Mouse (Mus musculus) heart, embryonic 13.5 days (tissue): Measurements from ENCODE around the gene Oxa1l. TPM values are rescaled to one million over a fixed set of nuclear protein-coding genes. Genes with fewer than 3 reads are reported as not detected.

ENCODE experiments used
- ATAC-seq: fragments of 200-750 bp; cut with Nextera tagmentation; 2 replicates; pipeline ENCODE4 v1.8.0; 2017; ENCODE audit warnings: moderate TSS enrichment; ENCODE audit not compliant: insufficient number of reproducible peaks, low FRiP score, low TSS enrichment; ENCODE audit errors: extremely low read depth
- H3K27ac ChIP-seq: fragments of 300-500 bp; sonication (generic); replicated peaks from 2 replicates; pipeline ENCODE4 v1.5.1; 2015; ENCODE audit warnings: moderate library complexity, mild to moderate bottlenecking, inconsistent platforms
- H3K27me3 ChIP-seq: fragments of 300-500 bp; sonication (generic); replicated peaks from 2 replicates; pipeline ENCODE4 v1.6.1; 2015; ENCODE audit warnings: mild to moderate bottlenecking, inconsistent platforms
- H3K36me3 ChIP-seq: fragments of 300-500 bp; sonication (generic); 2 replicates; pipeline ENCODE4 v1.6.1; 2015; ENCODE audit warnings: mild to moderate bottlenecking, inconsistent platforms
- H3K4me1 ChIP-seq: fragments of 300-500 bp; sonication (generic); 2 replicates; pipeline ENCODE4 v1.6.1; 2015; ENCODE audit warnings: inconsistent platforms
- H3K4me2 ChIP-seq: fragments of 300-500 bp; sonication (generic); 2 replicates; pipeline ENCODE4 v1.6.1; 2015; ENCODE audit warnings: inconsistent platforms, mild to moderate bottlenecking, moderate library complexity
- H3K4me3 ChIP-seq: fragments of 300-500 bp; sonication (generic); 2 replicates; pipeline ENCODE4 v1.5.1; 2015; ENCODE audit warnings: moderate library complexity, mild to moderate bottlenecking, inconsistent platforms
- H3K9ac ChIP-seq: fragments of 300-500 bp; sonication (generic); 2 replicates; pipeline ENCODE4 v1.6.1; 2015; ENCODE audit warnings: inconsistent platforms, mild to moderate bottlenecking, moderate library complexity
- H3K9me3 ChIP-seq: fragments of 300-500 bp; sonication (generic); 2 replicates; pipeline ENCODE4 v1.6.1; 2016; ENCODE audit warnings: inconsistent platforms
- WGBS: fragments of 180-500 bp; shearing (Covaris S2); methylation state at CpG from one replicate; pipeline ENCODE4 v1.1.7; 2015; ENCODE audit warnings: mixed read lengths; 5-methylcytosine and 5-hydroxymethylcytosine counted together
- polyA plus RNA-seq: library from polyadenylated mRNA; unstranded; fragments of >200 nt; fragmentation: Nextera tagmentation; extraction: Ambion mirVana; gene quantifications from 2 replicates; pipeline ENCODE4 v1.2.1, GENCODE M21; 2015

Gene Oxa1l
- polyA plus RNA-seq, 1 experiment from 2014 or later: 49.4 TPM

GRCm38 (mm10) chr14:54393794-54394193, 33.2 kb downstream of the Oxa1l start:
- Histone ChIP-seq H3K4me3 (no peak overlapping the region), H3K9me3 (no peaks in the 10 kb centered on the region), H3K27ac (no peak overlapping the region), H3K27me3 (no peaks in the 10 kb centered on the region), H3K4me1 (peaks cover 8% of the 10 kb centered on the region), H3K36me3 (peaks cover 6% of the 10 kb centered on the region), H3K9ac (no peak overlapping the region), H3K4me2 (no peak overlapping the region)
- WGBS: 71% methylated on average over 3 of the region's 3 CpGs
- no peak for ATAC-seq

DNA sequence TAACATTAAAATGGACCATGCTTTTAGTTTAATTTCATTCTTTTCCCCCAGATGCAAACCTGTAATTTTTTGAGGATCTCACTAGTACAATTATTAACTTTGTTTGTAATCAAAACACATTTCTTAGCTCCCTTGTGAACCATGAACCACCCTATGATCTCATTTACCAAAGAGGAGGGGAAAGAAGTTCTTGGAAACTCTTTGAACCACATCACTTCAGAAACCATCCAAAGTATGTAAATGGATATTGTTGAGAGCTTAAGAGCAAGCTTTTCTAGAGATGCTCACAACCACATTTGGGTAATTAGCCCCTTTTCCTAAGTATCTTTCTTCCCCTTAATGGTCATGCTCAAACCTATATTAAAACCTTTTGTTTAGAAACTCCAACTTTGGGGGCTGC, 33.7 kb downstream of the Oxa1l start:
- Histone ChIP-seq H3K4me3 (no peak overlapping the region), H3K9me3 (no peaks in the 10 kb centered on the region), H3K36me3 (peaks cover 6% of the 10 kb centered on the region), H3K9ac (no peak overlapping the region), H3K27ac (no peak overlapping the region), H3K4me1 (peaks cover 13% of the 10 kb centered on the region), H3K27me3 (no peaks in the 10 kb centered on the region), H3K4me2 (no peak overlapping the region)
- ATAC-seq: no peak

GRCm38 (mm10) chr14:54396685-54397084, 36.1 kb downstream of the Oxa1l start:
- Histone ChIP-seq H3K4me1 (peaks cover 13% of the 10 kb centered on the region), H3K36me3 (peaks cover 6% of the 10 kb centered on the region), H3K9ac (no peak overlapping the region), H3K4me2 (no peak overlapping the region), H3K9me3 (no peaks in the 10 kb centered on the region), H3K27me3 (no peaks in the 10 kb centered on the region), H3K27ac (no peak overlapping the region), H3K4me3 (no peak overlapping the region)
- 40% methylated on average over 7 of the region's 7 CpGs for WGBS
- no peak for ATAC-seq

DNA sequence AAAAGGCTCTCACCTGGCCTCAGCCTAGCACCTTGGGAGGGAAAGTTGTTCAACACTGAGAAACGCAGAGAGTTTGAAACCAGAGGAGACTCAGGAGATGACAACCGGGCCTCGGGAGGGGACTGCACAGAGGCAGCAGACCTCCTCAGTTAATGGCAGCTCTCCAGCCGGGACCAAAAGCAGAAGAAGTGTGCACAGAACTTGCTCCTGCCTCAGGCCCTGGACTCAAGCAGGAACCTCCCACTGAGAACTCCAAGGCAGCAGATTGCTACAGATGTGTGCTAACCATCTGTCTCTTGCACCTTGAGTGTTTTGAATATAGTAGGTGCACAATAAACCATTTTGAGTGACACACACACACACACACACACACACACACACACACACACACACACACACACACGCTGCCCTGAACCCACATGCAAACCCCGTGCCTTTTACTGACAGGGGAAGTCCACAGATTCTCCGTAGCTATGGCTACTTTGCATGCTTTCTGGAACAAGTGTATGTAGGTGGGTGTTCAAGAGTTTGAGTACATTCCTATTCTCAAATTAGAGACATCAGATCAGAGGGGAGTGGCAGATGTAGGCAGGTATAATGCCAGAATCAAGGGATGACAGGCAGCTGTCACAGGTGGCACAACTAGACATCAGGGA, 37.4 kb downstream of the Oxa1l start:
- Histone ChIP-seq H3K27me3 (no peaks in the 10 kb centered on the region), H3K4me3 (no peak overlapping the region), H3K27ac (no peak overlapping the region), H3K4me2 (no peak overlapping the region), H3K36me3 (peaks cover 6% of the 10 kb centered on the region), H3K9me3 (no peaks in the 10 kb centered on the region), H3K9ac (no peak overlapping the region), H3K4me1 (peaks cover 13% of the 10 kb centered on the region)
- ATAC-seq: no peak
- 77% methylated on average over 7 of the region's 7 CpGs for WGBS

- 71% methylated on average over 7 of the region's 7 CpGs for WGBS
- H3K27me3 ChIP-seq: no peaks in the 10 kb centered on the region
- peaks cover 13% of the 10 kb centered on the region for H3K4me1 ChIP-seq
- H3K9me3 ChIP-seq: no peaks in the 10 kb centered on the region
- H3K4me3 ChIP-seq: no peak overlapping the region
- H3K9ac ChIP-seq: no peak overlapping the region
- no peak for ATAC-seq
- peaks cover 6% of the 10 kb centered on the region for H3K36me3 ChIP-seq
- no peak overlapping the region for H3K27ac ChIP-seq
- H3K4me2 ChIP-seq: no peak overlapping the region
Measured at GRCm38 (mm10) chr14:54398528-54398916, 37.9 kb downstream of the Oxa1l start.

DNA sequence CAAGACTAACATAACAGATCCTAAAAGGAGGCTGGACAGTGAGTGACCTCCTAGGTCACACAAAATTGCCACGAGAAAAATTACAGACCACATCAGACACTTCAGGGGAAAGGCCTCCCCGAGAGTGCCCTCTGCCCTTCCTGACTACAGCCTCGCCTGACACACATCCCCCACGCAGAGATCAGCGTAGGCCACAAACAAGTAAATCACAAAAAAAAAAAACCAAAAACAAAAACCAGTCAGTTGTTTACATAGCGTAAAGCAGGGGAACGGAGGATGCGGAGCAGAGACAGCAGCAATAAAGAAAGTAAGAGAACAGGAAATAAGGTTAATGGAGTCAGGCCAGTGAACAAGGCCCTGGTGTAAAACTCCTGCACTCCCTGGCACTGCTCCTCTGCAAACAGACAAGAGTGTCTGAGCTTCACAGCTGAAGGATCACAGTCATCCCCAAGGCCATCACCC, 38.3 kb downstream of the Oxa1l start:
- no peaks in the 10 kb centered on the region for H3K27me3 ChIP-seq
- H3K4me2 ChIP-seq: no peak overlapping the region
- ATAC-seq: no peak
- no peak overlapping the region for H3K4me3 ChIP-seq
- H3K9me3 ChIP-seq: no peaks in the 10 kb centered on the region
- H3K27ac ChIP-seq: no peak overlapping the region; the same call in 1 of the 2 replicates
- peaks cover 6% of the 10 kb centered on the region for H3K36me3 ChIP-seq
- 61% methylated on average over 8 of the region's 8 CpGs for WGBS
- H3K9ac ChIP-seq: no peak overlapping the region
- peaks cover 13% of the 10 kb centered on the region for H3K4me1 ChIP-seq

DNA sequence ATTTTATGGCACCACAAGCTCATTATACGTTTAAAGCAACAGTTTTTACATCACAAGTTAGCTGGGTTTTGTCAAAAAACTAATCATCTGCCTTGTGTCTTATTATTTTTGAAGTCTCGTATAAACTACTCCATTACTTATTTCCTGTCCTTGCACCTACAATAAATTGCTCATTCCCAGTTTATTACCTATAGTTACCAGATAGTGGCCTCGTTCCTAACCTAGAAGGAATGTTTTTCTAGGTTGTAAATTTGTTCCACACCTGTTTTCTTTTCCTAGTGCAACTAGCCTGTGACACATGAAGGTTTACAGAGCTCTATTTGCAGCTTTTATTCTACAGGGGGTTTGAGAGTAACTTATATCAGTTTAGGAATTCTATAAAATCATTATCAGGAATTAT, 41.1 kb downstream of the Oxa1l start:
- no peaks in the 10 kb centered on the region for H3K36me3 ChIP-seq
- no peak for ATAC-seq
- no peak overlapping the region for H3K9ac ChIP-seq
- H3K27me3 ChIP-seq: no peaks in the 10 kb centered on the region
- no peak overlapping the region for H3K4me3 ChIP-seq
- H3K4me1 ChIP-seq: peaks cover 8% of the 10 kb centered on the region
- WGBS: 71% methylated on average over 3 of the region's 3 CpGs
- no peak overlapping the region for H3K4me2 ChIP-seq
- H3K9me3 ChIP-seq: no peaks in the 10 kb centered on the region
- H3K27ac ChIP-seq: no peak overlapping the region

- Histone ChIP-seq H3K4me3 (peak overlapping the region; percentile 16; the same call in 1 of the 2 replicates), H3K4me1 (peaks cover 24% of the 10 kb centered on the region), H3K27ac (no peak overlapping the region), H3K36me3 (no peaks in the 10 kb centered on the region), H3K27me3 (no peaks in the 10 kb centered on the region), H3K9ac (0 out of 2 replicates have a peak overlapping the region, but pooled peaks have one; percentile 16), H3K4me2 (peak overlapping the region; percentile 45), H3K9me3 (no peaks in the 10 kb centered on the region)
- ATAC-seq: no peak
- WGBS: 83% methylated on average over 25 of the region's 25 CpGs
Measured at GRCm38 (mm10) chr14:54408336-54409056, 47.9 kb downstream of the Oxa1l start.

GRCm38 (mm10) chr14:54409057-54409645, 48.5 kb downstream of the Oxa1l start:
- Histone ChIP-seq H3K4me3 (peak overlapping the region; percentile 21; the same call in 1 of the 2 replicates), H3K9ac (peak overlapping the region; percentile 16; the same call in 1 of the 2 replicates), H3K27ac (peak overlapping the region; percentile 74), H3K9me3 (no peaks in the 10 kb centered on the region), H3K27me3 (no peaks in the 10 kb centered on the region), H3K4me2 (peak overlapping the region; percentile 45), H3K4me1 (peaks cover 30% of the 10 kb centered on the region), H3K36me3 (no peaks in the 10 kb centered on the region)
- no peak for ATAC-seq
- 76% methylated on average over 7 of the region's 7 CpGs for WGBS

GRCm38 (mm10) chr14:54409980-54410810, 49.6 kb downstream of the Oxa1l start:
- ATAC-seq: no peak
- Histone ChIP-seq H3K36me3 (no peaks in the 10 kb centered on the region), H3K4me2 (peak overlapping the region; percentile 45), H3K27ac (peak overlapping the region; percentile 74), H3K4me1 (peaks cover 41% of the 10 kb centered on the region), H3K27me3 (no peaks in the 10 kb centered on the region), H3K9ac (peak overlapping the region; percentile 68), H3K4me3 (peak overlapping the region; percentile 21), H3K9me3 (no peaks in the 10 kb centered on the region)
- WGBS: 30% methylated on average over 17 of the region's 17 CpGs

DNA sequence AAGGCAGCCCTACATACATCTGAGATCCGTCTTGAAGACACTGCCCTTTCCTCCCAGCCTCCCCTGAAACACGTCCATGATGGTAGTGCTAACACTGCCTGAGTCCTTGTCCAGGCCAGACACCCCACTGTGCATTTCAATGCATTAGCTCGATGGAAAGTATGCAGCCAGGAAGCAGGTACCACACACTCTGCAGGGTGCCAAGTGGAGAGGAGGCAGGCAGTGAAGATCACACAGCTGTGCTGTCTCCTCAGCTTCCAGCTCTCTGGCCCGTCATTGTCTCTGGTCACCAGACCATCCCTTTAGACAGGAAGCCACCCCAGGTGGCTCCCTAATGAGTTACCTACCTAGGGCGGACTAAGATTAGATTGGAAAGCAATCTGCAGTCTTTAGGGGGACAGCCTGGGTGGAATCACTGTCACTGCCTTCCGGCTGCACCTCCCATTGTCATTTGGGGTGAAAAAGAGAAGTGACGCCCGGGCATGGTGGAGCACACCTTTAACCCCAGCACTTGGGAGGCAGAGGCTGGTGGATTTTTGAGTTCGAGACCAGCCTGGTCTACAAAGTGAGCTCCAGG, 51.5 kb downstream of the Oxa1l start:
- no peak for ATAC-seq
- H3K4me1 ChIP-seq: peaks cover 48% of the 10 kb centered on the region
- 57% methylated on average over 9 of the region's 9 CpGs for WGBS

More for the DNA sequence above, 51.5 kb downstream of the Oxa1l start:
- no peak overlapping the region for H3K9ac ChIP-seq
- H3K4me2 ChIP-seq: no peak overlapping the region
- H3K27me3 ChIP-seq: no peaks in the 10 kb centered on the region
- no peaks in the 10 kb centered on the region for H3K9me3 ChIP-seq
- no peak overlapping the region for H3K27ac ChIP-seq
- H3K36me3 ChIP-seq: no peaks in the 10 kb centered on the region
- no peak overlapping the region for H3K4me3 ChIP-seq
